In the genomic region with DNA sequence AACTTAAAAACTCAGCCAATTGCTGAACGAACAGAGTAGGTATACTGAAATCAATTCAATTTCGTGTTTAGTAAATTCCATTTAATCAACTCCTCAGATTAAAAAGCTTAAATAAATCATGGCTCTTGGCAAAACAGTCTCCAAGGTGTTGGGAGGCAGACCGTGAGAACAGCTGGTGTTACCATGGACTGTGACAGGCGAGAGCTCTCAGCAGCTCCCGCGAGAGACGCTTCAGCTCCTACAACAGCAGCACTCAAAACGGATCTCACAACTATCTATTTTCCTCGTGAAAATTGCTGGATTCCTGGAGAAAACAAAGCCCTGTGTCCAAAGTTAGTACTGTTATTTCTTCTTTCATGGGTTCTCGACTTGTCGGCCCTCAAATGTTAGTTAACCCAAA, we compare ENCODE assay signal across 12 mouse cellular contexts. TPM values are rescaled to one million over a fixed set of nuclear protein-coding genes. Genes with fewer than 3 reads are reported as not detected.
DNase-seq lines count a peak whose midpoint lies in the region; ATAC-seq lines count a peak whose summit lies in the region.
"Had no signal": no experiment of that assay in that cellular context is flagged by ENCODE, and none has a peak within 500 bp of the region (broad histone marks: within the 10 kb centered on the region; RNA-seq: fewer than 3 reads in every experiment).

No protein-coding gene starts in this region.

- no peak overlapping the region for H3K9ac ChIP-seq in hindbrain, embryonic 12.5 days
- H3K9ac ChIP-seq in midbrain, embryonic 15.5 days = no peak overlapping the region
- no peak overlapping the region for H3K9ac ChIP-seq in midbrain, embryonic 16.5 days (ENCODE audit: low read depth, low read length)
- no peak overlapping the region for H3K9ac ChIP-seq in embryonic facial prominence, embryonic 14.5 days (ENCODE audit: low read depth, low read length)
- no peak overlapping the region for H3K9ac ChIP-seq in hindbrain, embryonic 15.5 days
- H3K9ac ChIP-seq: heart, embryonic 13.5 days had no signal

- no peak for DNase-seq in hindbrain, embryonic 10.5 days (ENCODE audit: low spot score)
- peak; percentile 39 for DNase-seq in embryonic facial prominence, embryonic 14.5 days (ENCODE audit: low spot score)
- no peak for DNase-seq in urinary bladder, postnatal 25 days (ENCODE audit: low spot score)
- DNase-seq: cerebellum, adult 11-12 months; left cerebral cortex, postnatal 4 days; lung, adult 18-20 months had no signal

- H3K27ac ChIP-seq in hindbrain, embryonic 12.5 days = 0 out of 2 replicates have a peak overlapping the region, but pooled peaks have one; percentile 35
- H3K27ac ChIP-seq in hindbrain, embryonic 10.5 days = no peak overlapping the region
- no peak overlapping the region for H3K27ac ChIP-seq in midbrain, embryonic 15.5 days
- no peak overlapping the region for H3K27ac ChIP-seq in midbrain, embryonic 16.5 days (ENCODE audit: low read length)
- H3K27ac ChIP-seq in embryonic facial prominence, embryonic 14.5 days (replicated peaks; ENCODE audit: low read depth, low read length) = peak overlapping the region; percentile 48
- 0 out of 2 replicates have a peak overlapping the region, but pooled peaks have one; percentile 12 for H3K27ac ChIP-seq in hindbrain, embryonic 15.5 days (replicated peaks)
- H3K27ac ChIP-seq: heart, embryonic 13.5 days had no signal

- peaks cover 10% of the 10 kb centered on the region for H3K4me1 ChIP-seq in hindbrain, embryonic 12.5 days
- peaks cover 5% of the 10 kb centered on the region; the same call in 1 of the 2 replicates for H3K4me1 ChIP-seq in hindbrain, embryonic 10.5 days (replicated peaks)
- no peaks in the 10 kb centered on the region for H3K4me1 ChIP-seq in midbrain, embryonic 15.5 days
- H3K4me1 ChIP-seq in midbrain, embryonic 16.5 days (ENCODE audit: control insufficient read depth, insufficient read depth, low read length) = no peaks in the 10 kb centered on the region
- peaks cover 6% of the 10 kb centered on the region for H3K4me1 ChIP-seq in embryonic facial prominence, embryonic 14.5 days (ENCODE audit: control insufficient read depth, insufficient read depth, low read length)
- no peaks in the 10 kb centered on the region for H3K4me1 ChIP-seq in hindbrain, embryonic 15.5 days (replicated peaks)

- WGBS in hindbrain, embryonic 12.5 days = 69% methylated on average over 11 of the region's 11 CpGs
- WGBS in hindbrain, embryonic 10.5 days = 78% methylated on average over 11 of the region's 11 CpGs
- WGBS in midbrain, embryonic 15.5 days = 51% methylated on average over 11 of the region's 11 CpGs
- 60% methylated on average over 11 of the region's 11 CpGs for WGBS in midbrain, embryonic 16.5 days
- WGBS in embryonic facial prominence, embryonic 14.5 days = 48% methylated on average over 11 of the region's 11 CpGs
- WGBS in hindbrain, embryonic 15.5 days = 48% methylated on average over 11 of the region's 11 CpGs

- no peak overlapping the region for H3K4me3 ChIP-seq in hindbrain, embryonic 12.5 days
- no peak overlapping the region for H3K4me3 ChIP-seq in hindbrain, embryonic 10.5 days
- H3K4me3 ChIP-seq in midbrain, embryonic 15.5 days = no peak overlapping the region
- no peak overlapping the region for H3K4me3 ChIP-seq in midbrain, embryonic 16.5 days (ENCODE audit: low read depth, low read length)
- no peak overlapping the region for H3K4me3 ChIP-seq in embryonic facial prominence, embryonic 14.5 days (ENCODE audit: low read depth, low read length)
- no peak overlapping the region for H3K4me3 ChIP-seq in hindbrain, embryonic 15.5 days
- H3K4me3 ChIP-seq: heart, embryonic 13.5 days had no signal

- no peaks in the 10 kb centered on the region for H3K27me3 ChIP-seq in hindbrain, embryonic 12.5 days
- no peaks in the 10 kb centered on the region for H3K27me3 ChIP-seq in hindbrain, embryonic 10.5 days (ENCODE audit: insufficient read depth, poor library complexity, severe bottlenecking)
- H3K27me3 ChIP-seq in midbrain, embryonic 15.5 days (replicated peaks) = no peaks in the 10 kb centered on the region
- no peaks in the 10 kb centered on the region for H3K27me3 ChIP-seq in midbrain, embryonic 16.5 days (ENCODE audit: control insufficient read depth, insufficient read depth, low read depth, low read length)
- no peaks in the 10 kb centered on the region for H3K27me3 ChIP-seq in embryonic facial prominence, embryonic 14.5 days (replicated peaks; ENCODE audit: control insufficient read depth, insufficient read depth, low read length)
- H3K27me3 ChIP-seq in hindbrain, embryonic 15.5 days = no peaks in the 10 kb centered on the region
- H3K27me3 ChIP-seq: CH12.LX; heart, embryonic 13.5 days had no signal

- peaks cover 57% of the 10 kb centered on the region for H3K36me3 ChIP-seq in hindbrain, embryonic 12.5 days
- H3K36me3 ChIP-seq in hindbrain, embryonic 10.5 days = peaks cover 81% of the 10 kb centered on the region
- H3K36me3 ChIP-seq in midbrain, embryonic 15.5 days (replicated peaks) = peaks cover 29% of the 10 kb centered on the region
- H3K36me3 ChIP-seq in midbrain, embryonic 16.5 days (ENCODE audit: control insufficient read depth, insufficient read depth, low read length) = peaks cover 16% of the 10 kb centered on the region
- H3K36me3 ChIP-seq in embryonic facial prominence, embryonic 14.5 days (ENCODE audit: control insufficient read depth, insufficient read depth, low read length) = peaks cover 71% of the 10 kb centered on the region
- peaks cover 48% of the 10 kb centered on the region for H3K36me3 ChIP-seq in hindbrain, embryonic 15.5 days

- no peaks in the 10 kb centered on the region for H3K9me3 ChIP-seq in hindbrain, embryonic 12.5 days (replicated peaks)
- H3K9me3 ChIP-seq in hindbrain, embryonic 10.5 days = no peaks in the 10 kb centered on the region
- H3K9me3 ChIP-seq in midbrain, embryonic 15.5 days = no peaks in the 10 kb centered on the region
- H3K9me3 ChIP-seq in midbrain, embryonic 16.5 days (replicated peaks; ENCODE audit: control insufficient read depth, low read length, poor library complexity, severe bottlenecking) = no peaks in the 10 kb centered on the region
- H3K9me3 ChIP-seq in embryonic facial prominence, embryonic 14.5 days (ENCODE audit: control insufficient read depth, low read length) = no peaks in the 10 kb centered on the region
- H3K9me3 ChIP-seq in hindbrain, embryonic 15.5 days = no peaks in the 10 kb centered on the region
- H3K9me3 ChIP-seq: heart, embryonic 13.5 days had no signal

- H3K4me2 ChIP-seq in hindbrain, embryonic 12.5 days (replicated peaks) = no peak overlapping the region
- H3K4me2 ChIP-seq in midbrain, embryonic 15.5 days = no peak overlapping the region
- no peak overlapping the region for H3K4me2 ChIP-seq in midbrain, embryonic 16.5 days (ENCODE audit: low read length)
- H3K4me2 ChIP-seq in embryonic facial prominence, embryonic 14.5 days (ENCODE audit: low read depth, low read length) = no peak overlapping the region
- H3K4me2 ChIP-seq in hindbrain, embryonic 15.5 days = no peak overlapping the region
- H3K4me2 ChIP-seq: heart, embryonic 13.5 days had no signal

- ATAC-seq in hindbrain, embryonic 12.5 days (ENCODE audit: low FRiP score) = no peak
- peak; percentile 55; the same call in 1 of the 2 replicates for ATAC-seq in midbrain, embryonic 15.5 days (replicated peaks)
- no peak for ATAC-seq in midbrain, embryonic 16.5 days
- no peak for ATAC-seq in embryonic facial prominence, embryonic 14.5 days (ENCODE audit: low read depth)
- ATAC-seq in hindbrain, embryonic 15.5 days (ENCODE audit: low FRiP score, low read depth) = no peak

RNA-seq across cellular contexts. Expression of gene Bcl2l14, which starts 53.8 kb away (rescaled TPM):
- polyA plus RNA-seq in hindbrain, embryonic 12.5 days (2016; fragmentation: Nextera tagmentation; extraction: Ambion mirVana) = 0.35 and 0.40 TPM in 2 replicates
- polyA plus RNA-seq in hindbrain, embryonic 10.5 days (2016; fragmentation: Nextera tagmentation; extraction: Ambion mirVana) = 0.31 and 0.42 TPM in 2 replicates
- 0.12 TPM in 1 of 2 replicates, not detected in the other for polyA plus RNA-seq in midbrain, embryonic 15.5 days (2015; fragmentation: Nextera tagmentation; extraction: Ambion mirVana)
- polyA plus RNA-seq in midbrain, embryonic 16.5 days (2015; fragmentation: Nextera tagmentation; extraction: Ambion mirVana) = not detected in 2 replicates
- polyA plus RNA-seq in embryonic facial prominence, embryonic 14.5 days (2014; fragmentation: Nextera tagmentation; extraction: Ambion mirVana) = 2.6 and 3.0 TPM in 2 replicates
- 0.12 TPM in 1 of 2 replicates, not detected in the other for polyA plus RNA-seq in hindbrain, embryonic 15.5 days (2015; fragmentation: Nextera tagmentation; extraction: Ambion mirVana)

Comparison
In these comparisons a context has a peak if more than half of its experiments do, and no peak if none do; other contexts are left out.
1. H3K27ac ChIP-seq: peak in hindbrain, embryonic 12.5 days (single experiment), embryonic facial prominence, embryonic 14.5 days (single experiment) and hindbrain, embryonic 15.5 days (single experiment); none in hindbrain, embryonic 10.5 days (single experiment), midbrain, embryonic 15.5 days (single experiment) and midbrain, embryonic 16.5 days (single experiment).